Mouse (Mus musculus) gastrocnemius, postnatal 4 days (tissue): Measurements from ENCODE around the gene 4930502E18Rik. TPM values are rescaled to one million over a fixed set of nuclear protein-coding genes. Genes with fewer than 3 reads are reported as not detected.
"Not testable (repeated sequence)": the region's sequence is repeated elsewhere in the genome, so short reads cannot be mapped to it uniquely, and the experiment has no call there.

Experiments
- DNase-seq, 2 experiments: peaks; one replicate each; pipeline ENCODE4 v3.0.0; 2021 to 2022; ENCODE audit warnings: low spot score in 2 of 2, mixed read lengths in 2 of 2
- long read RNA-seq, 2 experiments: library from polyadenylated mRNA; stranded (forward); transcript quantifications; one replicate each; pipeline ENCODE4 v2.0.0; 2021
- total RNA-seq, 2 experiments: library from RNA; stranded (reverse); gene quantifications; 2 replicates each; pipeline ENCODE4 v1.2.3; 2021

4930502E18Rik gene
- total RNA-seq: not detected
- long read RNA-seq, experiment 1: 0 reads
- long read RNA-seq, experiment 2: 0 reads

DNA sequence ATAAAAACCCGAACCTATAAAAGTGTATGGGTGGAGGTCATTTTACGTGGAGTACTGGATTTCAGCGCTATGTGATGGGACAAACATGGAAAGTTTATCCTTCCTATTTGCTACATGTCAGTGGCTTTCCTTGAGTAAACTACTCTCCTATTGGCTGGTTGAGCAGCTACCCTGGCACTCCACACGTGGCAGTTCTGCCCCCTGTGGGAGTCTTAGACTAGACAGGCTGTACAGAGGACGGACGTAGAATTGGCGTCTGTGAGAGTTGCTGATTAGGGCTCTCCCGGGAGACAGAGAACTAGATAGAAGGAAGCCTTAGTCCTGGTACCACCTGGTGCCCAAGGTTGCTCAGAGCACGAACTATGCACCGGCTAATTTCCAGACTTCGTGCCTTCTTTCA is at the start of gene 4930502E18Rik:
Gene 4930502E18Rik (plus strand): TSS at position 231 of the 400 bp plus-strand sequence.
- no peak for DNase-seq

DNA sequence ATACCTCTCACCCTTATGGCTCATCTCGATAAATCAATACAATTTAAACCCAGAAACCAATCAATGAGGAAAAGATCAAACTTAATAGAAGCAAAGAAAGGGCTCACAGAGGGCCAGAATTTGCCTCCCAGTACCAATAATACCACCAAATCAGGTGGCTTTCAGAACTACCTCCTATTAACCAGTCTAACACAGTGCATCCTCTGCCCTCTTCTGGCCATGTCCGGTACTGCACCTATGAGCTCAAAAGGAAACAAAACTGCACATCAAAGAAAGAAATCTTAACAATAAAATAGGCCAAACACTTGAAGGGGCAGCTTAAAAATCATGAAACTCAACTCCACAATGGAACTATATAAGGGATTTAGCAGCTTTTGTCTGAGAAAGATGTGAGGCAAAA is 47.7 kb upstream of the 4930502E18Rik start:
- peak in 1 of 2 experiments; percentile 53 for DNase-seq

DNA sequence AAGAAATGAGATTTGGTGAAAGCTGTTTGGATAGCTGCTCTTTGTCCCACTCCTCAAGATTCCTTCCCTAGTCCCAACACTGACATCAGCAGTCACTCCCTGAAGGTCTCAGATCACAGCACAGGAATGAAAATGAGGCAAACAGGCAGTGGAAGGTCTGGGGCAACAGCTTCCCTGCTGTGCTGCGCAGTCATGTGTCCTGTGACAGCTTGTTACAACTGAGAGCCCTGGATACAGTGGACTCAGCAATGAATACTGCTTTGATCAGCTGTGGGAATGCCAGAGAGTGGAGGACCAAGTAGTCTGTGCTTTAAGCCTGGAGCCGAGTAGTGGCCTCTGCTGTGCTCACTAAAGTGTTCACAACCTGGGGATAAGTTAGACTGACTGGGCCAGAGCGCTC is 42.0 kb upstream of the 4930502E18Rik start:
- not testable (repeated sequence) for DNase-seq

DNA sequence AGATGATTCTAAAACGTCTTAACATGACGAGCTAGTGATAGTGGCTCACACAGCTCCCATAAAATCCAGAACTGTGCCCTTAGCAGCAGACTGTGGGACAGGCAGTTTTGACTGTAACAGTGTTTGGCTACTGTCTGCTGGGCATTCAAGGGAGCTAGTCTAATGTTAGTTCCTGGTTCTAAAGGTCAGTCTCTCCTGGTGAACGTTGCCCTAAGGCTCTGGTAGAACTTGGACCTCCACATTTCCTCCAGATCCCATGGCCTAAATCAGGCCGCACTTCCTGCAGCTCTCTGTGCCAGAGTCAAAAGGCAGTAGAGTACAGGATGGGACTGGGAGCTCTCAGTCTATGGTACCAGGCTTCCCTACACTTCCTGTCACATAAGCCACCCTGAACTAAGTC is 40.0 kb upstream of the 4930502E18Rik start:
- DNase-seq: not testable (repeated sequence)

DNA sequence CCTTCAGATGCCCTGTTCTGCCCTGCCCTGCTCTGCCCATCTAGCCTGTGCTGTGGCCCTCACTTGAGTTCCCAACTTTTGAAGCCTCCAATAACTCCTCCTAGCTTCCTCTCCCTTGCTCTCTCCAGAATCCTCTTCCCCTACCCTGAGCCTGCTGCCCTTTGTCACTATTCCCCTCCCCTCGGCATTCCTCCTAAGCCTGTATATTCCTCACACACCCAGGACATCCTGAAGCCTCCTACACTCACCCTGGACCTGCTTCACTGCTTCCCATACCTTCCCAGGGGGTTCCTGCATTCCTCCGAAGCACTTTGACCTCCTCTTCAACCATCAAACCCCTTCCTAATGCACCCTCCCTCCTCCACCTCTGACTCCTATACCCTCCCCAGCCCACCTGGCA is 32.6 kb upstream of the 4930502E18Rik start:
- no peak for DNase-seq

DNA sequence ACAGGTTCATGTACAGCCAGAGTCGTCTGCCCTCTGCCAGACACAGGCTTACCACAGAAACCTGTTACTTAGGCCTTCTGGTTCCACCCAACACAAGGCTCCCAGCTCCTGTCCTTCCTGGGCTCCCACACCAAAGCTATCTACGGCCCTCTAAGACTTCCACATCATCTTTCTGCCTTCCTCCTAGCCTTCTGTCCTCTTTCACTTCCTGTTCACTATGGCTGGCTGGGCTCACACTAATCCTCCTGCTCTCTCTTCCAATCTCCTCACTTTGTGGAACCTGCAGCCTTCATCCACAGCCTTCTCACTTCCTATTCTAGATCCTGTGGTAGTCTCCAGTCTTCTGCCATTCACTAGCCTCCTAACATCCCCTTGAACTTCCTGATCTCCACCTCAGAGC is 31.5 kb upstream of the 4930502E18Rik start:
- DNase-seq: no peak

DNA sequence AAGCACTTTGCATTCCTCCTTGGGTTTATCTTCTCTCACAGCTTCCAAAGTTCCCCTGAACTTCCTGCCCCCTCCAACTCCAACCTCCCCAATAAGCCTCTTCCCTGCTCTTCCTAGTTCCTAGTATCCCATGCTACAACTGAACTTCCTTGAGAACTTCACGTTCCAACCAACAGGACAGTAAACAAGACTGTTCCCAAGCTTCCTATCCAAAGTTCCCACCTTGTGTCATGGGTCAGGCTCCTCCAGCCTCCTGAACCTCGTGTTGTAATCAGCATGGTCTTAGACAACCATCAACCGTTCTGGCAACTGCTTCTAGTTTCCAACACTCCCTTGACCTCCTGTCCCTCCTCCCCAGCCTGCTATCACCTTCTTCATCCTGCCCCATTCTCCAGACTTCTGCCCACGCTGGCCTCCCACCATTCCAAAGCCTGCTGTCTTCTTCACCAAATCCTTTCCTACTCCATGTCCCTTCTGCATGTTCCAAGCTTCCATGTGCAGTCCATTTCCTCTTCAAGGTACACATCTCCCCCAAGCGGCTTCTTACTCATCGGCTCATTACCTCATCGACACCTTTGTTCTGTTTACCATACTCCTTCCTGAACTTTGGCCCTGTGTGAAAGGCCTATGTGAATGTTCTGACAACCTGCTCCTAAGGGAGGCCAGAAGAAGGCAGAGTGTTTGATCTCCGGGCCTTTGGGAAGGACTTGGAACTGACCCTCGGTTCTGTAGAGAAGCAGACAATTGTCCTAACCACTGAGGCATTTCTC is 30.4 kb upstream of the 4930502E18Rik start:
- no peak for DNase-seq

DNA sequence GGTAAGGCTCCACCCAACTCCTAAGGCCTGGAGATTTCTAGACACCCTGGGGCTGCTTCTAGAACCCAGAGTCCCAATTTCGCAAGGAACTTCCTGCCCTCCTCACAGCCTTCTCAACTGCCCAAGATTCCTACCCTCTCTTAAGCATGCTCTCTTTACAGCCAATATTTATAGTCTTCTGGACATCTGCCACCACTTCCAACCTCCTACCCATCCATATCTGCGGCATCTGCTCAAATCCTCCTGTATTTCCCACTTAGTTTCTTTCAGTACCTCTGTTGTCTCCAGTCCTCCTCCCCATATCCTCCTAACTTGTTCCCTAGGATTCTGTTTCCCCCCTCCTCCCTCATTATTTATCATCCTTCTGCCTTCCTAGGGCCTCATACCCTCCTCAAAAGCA is 25.4 kb upstream of the 4930502E18Rik start:
- no peak for DNase-seq

DNA sequence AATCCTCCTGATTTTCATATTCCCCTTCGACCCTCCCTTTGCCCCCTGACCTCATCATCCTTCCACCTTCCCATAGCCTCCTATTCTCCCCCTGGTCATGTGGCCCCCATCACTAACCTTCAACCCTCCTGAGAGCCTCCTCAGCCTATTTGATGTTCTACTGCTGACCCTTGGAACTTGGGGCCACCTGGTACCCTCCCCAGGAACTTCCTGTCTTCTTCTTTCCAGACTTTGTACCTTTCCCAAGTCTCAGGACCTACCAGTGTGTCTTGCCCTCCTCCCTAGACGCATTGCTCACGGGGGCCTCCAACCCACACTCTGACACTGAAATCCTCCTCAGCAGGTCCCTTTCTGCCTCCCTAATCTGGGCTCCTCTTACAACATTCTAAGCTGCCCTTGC is 22.0 kb upstream of the 4930502E18Rik start:
- no peak for DNase-seq

DNA sequence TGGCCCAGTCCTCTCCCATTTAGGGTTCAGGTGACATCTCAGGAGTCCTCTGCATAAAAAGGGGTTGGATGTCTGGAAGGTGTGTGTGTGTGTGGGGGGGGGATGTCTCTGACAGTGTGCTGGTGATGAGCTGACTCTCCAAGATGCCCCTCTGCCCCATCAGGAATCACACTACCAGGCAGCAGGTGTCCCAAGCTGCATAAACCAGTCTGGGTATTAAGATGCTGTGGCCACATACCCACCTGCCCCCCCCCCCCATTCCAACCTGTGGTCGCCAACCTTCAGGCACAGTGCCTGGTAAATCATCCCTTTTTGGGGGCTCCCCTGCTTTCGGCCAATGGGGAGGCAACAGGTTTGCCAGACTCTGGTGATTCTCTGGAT is 8.7 kb upstream of the 4930502E18Rik start:
- no peak for DNase-seq

DNA sequence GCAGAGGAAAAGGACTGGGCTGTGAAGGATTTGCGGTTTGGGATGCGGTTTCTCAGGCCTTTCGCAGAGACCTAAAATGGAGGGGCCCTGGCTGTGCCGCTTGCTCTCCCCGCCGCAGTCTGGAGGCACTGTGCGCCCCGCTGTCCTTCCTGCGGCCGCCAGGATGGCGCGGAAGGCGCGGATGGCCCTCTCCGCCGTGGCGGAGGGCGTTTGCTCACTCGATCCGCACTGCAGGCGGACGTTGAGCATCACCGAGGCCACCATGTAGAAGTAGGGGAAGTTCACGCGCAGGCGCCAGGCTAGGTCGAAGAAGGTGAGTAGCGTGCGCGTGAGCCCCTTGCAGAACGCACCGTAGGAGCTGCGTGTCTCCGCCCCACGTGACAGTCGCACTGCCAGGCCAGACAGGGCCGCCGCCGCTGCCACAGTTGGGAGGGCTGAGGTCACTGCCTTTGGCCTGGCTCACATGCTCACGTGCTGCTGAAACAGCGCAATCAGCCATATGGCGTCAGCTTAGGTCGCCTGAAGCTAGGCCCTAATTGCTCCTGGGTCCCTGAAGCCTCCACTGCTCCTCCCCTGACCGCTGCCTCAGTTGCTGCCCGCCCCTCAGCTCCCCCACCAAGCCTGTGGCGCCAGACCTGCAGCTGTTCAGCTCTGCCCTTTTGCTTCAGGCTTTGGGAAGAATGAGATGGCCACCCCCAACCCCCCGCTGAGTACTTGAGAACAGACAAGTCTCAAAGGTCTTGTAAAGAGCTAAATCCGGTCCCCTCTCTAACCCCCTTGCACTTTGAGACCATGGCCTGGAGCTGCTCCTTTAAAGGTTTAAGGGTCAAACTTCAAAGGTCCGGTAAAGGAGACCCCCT is 8.1 kb upstream of the 4930502E18Rik start:
- DNase-seq: peak in 1 of 2 experiments; percentile 28

DNA sequence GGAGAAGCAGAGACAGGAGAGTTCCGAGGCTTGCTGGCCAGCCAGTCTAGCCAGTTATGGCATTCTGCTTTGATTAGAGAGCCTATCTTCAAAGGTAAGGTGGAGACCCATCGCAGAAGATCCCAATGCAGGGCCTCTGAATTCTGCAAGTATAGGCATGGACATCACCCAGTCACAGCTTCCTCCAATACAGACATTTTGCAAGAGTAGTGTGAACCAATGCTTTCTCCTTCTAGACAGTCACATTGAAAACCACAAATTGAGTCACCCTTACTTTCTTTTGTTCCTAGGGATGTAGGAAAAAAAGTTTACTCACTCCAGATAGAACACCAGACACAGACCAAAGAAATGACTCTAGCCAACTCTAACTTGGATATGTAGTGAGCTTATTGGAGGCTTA is 4.3 kb downstream of the 4930502E18Rik start:
- no peak for DNase-seq

DNA sequence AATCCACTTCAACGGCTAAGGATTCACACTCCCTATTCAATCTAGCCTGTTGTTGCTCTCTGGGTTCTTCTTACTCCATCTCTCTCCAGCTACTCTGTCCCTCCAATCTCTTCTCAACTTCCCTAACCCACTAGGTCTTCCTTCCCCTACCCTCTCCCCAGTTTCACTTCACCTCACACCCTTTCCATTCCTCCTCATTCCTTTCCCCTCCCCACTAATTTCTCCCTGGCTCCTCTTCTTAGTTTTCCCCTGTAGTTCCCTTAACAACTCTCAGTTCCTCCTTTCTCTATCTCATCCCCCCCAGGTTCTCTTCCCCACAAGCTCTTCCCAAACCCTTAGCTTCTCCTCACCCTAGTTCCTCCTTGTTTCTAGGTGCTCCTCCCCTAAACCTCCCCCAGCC is 28.2 kb downstream of the 4930502E18Rik start:
- DNase-seq: no peak

DNA sequence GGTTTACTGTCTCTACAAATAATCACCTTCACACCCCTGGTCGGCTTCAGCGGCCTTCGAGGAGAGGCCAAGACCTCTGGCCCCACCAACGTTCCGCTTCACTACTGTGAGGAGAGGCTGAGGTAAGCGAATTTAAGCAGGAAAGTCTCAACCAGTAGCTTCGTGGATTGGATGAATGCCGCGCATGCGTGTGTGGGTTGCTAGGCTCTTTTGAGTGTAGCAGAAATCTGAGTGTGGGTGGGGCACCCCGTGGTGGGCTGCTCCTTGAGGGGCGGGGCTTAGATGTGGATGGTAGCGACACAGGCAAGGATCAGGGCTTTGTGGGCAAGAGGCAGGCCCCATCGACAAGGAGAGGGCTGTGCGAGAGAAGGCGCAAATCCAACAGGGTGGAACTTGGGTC is 33.1 kb downstream of the 4930502E18Rik start, which contains the start of gene 1700013H16Rik:
Gene 1700013H16Rik (minus strand): TSS at position 96 of the 400 bp plus-strand sequence.
- no peak for DNase-seq

DNA sequence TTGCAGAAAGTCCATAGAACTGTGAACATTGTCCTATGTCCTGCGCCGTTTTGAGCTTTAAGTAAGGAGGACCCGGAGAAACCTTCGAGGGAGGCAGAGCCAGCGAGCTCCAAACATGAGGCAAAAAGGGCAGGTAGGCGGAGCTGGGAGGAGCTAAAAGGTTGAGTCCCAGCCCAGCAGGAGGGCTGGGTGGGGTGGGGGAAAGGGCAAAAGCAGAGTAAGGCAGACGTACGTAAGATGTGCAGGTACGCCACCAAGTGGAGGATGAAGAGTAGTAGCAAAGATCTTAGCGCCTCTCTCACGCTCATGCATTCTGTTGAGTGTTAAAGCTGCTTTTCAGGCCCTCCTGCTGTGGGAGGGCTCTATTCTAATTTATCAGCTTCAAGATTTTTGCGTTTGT is 51.6 kb downstream of the 4930502E18Rik start, which contains the start of gene Zfp36l3:
Gene Zfp36l3 (minus strand): TSS at position 119 of the 400 bp plus-strand sequence.
- DNase-seq: no peak

Other genes starting within 250 kb of the 4930502E18Rik start
- 10 to 100 TPM; 20.6 to 22.4 TPM for gene Rtl8c, start 116.8 kb upstream of the 4930502E18Rik start, total RNA-seq
- gene Gm14597, start 115.8 kb upstream of the 4930502E18Rik start, total RNA-seq: not detected
- gene Rtl8a, start 81.1 kb upstream of the 4930502E18Rik start, total RNA-seq: 100 to 1,000 TPM; 114 to 144 TPM
- 100 to 1,000 TPM; 103 to 122 TPM for gene Rtl8b, start 54.4 kb upstream of the 4930502E18Rik start, total RNA-seq
- gene 1700013H16Rik, start 33.0 kb downstream of the 4930502E18Rik start, total RNA-seq: not detected
- not detected for gene Zfp36l3, start 51.6 kb downstream of the 4930502E18Rik start, total RNA-seq
- gene Xlr, start 72.9 kb downstream of the 4930502E18Rik start, total RNA-seq: under 1 TPM; 0.47 to 0.75 TPM